Mouse (Mus musculus) neural tube, embryonic 14.5 days (tissue): ENCODE measurements around the gene Med4. TPM values are rescaled to one million over a fixed set of nuclear protein-coding genes. Genes with fewer than 3 reads are reported as not detected.
A peak's percentile ranks its signal among the peaks of the same experiment; 100 is the strongest.

Experiments used
- ATAC-seq: fragments of 200-750 bp; cut with Nextera tagmentation; 2 replicates; pipeline ENCODE4 v1.8.0; 2017; ENCODE audit warnings: low read depth, mild to moderate bottlenecking, moderate TSS enrichment, moderate library complexity
- H3K27ac ChIP-seq: fragments of 300-500 bp; sonication (generic); 2 replicates; pipeline ENCODE4 v1.5.1; 2014; ENCODE audit warnings: low read depth, mild to moderate bottlenecking, control low read depth, low read length, moderate library complexity, mixed read lengths
- H3K27me3 ChIP-seq: fragments of 300-500 bp; sonication (generic); 2 replicates; pipeline ENCODE4 v1.6.1; 2014; ENCODE audit warnings: low read length; ENCODE audit not compliant: control insufficient read depth, insufficient read depth
- H3K36me3 ChIP-seq: fragments of 300-500 bp; sonication (generic); 2 replicates; pipeline ENCODE4 v1.6.1; 2014; ENCODE audit warnings: low read length, mixed read lengths; ENCODE audit not compliant: control insufficient read depth, insufficient read depth
- H3K4me1 ChIP-seq: fragments of 300-500 bp; sonication (generic); 2 replicates; pipeline ENCODE4 v1.6.1; 2014; ENCODE audit warnings: low read length; ENCODE audit not compliant: control insufficient read depth, insufficient read depth
- H3K4me2 ChIP-seq: fragments of 300-500 bp; sonication (generic); 2 replicates; pipeline ENCODE4 v1.6.1; 2014; ENCODE audit warnings: mild to moderate bottlenecking, low read depth, low read length, control low read depth
- H3K4me3 ChIP-seq: fragments of 300-500 bp; sonication (generic); 2 replicates; pipeline ENCODE4 v1.5.1; 2014; ENCODE audit warnings: low read depth, low read length, control low read depth, mixed read lengths
- H3K9ac ChIP-seq: fragments of 300-500 bp; sonication (generic); replicated peaks from 2 replicates; pipeline ENCODE4 v1.6.1; 2014; ENCODE audit warnings: low read depth, mild to moderate bottlenecking, control low read depth, low read length, mixed read lengths
- H3K9me3 ChIP-seq: fragments of 300-500 bp; sonication (generic); 2 replicates; pipeline ENCODE4 v1.6.1; 2016; ENCODE audit warnings: low read length; ENCODE audit not compliant: control insufficient read depth
- whole genome bisulfite sequencing: fragments of 180-500 bp; shearing (Covaris S2); extraction: QIAGEN DNeasy Blood & Tissue Kit; methylation state at CpG from one replicate; pipeline ENCODE4 v1.1.7; 2014; 5-methylcytosine and 5-hydroxymethylcytosine counted together
- polyA plus RNA-seq: library from polyadenylated mRNA; unstranded; fragments of >200 nt; fragmentation: Nextera tagmentation; extraction: Ambion mirVana; gene quantifications from 2 replicates; pipeline ENCODE4 v1.2.1, GENCODE M21; 2014

Gene Med4
- polyA plus RNA-seq, 1 experiment from 2014 or later, result 79.1 TPM

DNA sequence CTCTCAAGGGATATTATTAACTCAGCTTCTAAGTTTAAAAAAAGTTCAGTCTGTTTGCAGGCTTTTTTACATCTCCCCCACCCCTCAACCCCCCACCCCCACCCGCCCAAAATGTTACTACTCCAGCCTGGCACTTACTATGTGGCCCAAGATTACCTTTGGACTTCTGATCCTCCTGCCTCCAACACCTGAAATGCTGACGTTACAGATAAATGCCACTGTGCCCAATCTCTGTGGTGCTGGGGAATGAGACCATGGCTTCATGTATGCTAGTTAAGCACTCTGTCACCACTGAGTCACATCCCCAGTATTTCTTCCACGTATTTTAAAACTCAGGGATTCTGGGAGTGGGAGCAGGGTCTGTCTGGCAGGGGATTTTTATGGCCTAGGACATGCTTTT lies 40.5 kb downstream of the Med4 start:
- Histone ChIP-seq H3K9ac (no peak overlapping the region), H3K27ac (no peak overlapping the region), H3K27me3 (no peaks in the 10 kb centered on the region), H3K4me2 (no peak overlapping the region), H3K4me1 (peaks cover 6% of the 10 kb centered on the region), H3K9me3 (no peaks in the 10 kb centered on the region), H3K36me3 (no peaks in the 10 kb centered on the region), H3K4me3 (no peak overlapping the region)
- WGBS, result 56% methylated on average over 3 of the region's 3 CpGs
- ATAC-seq, result no peak

DNA sequence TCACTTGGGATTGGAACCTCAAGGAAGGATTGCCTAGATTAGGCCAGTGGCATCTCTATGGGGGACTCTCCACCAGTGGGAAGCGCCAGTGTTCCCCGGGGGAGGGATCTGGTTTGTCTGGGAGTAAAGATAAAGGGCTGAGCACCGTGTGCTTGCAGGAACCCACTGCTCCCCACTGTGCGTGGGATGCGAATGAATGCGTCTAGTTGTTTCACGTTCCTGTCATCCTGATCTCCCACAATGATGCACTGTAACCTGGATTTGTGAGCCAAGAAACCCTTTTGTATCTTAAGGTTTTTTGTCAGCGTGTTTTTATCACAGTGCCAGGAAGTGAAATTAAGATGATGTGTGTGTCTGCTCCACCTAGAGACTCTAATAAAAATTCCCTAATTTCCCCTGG lies 40.9 kb downstream of the Med4 start:
- H3K4me2 ChIP-seq, result no peak overlapping the region
- no peak overlapping the region for H3K4me3 ChIP-seq
- no peaks in the 10 kb centered on the region for H3K27me3 ChIP-seq
- H3K36me3 ChIP-seq, result no peaks in the 10 kb centered on the region
- peaks cover 6% of the 10 kb centered on the region for H3K4me1 ChIP-seq
- no peaks in the 10 kb centered on the region for H3K9me3 ChIP-seq
- ATAC-seq, result no peak
- no peak overlapping the region for H3K9ac ChIP-seq
- no peak overlapping the region for H3K27ac ChIP-seq
- 42% methylated on average over 8 of the region's 8 CpGs for WGBS

DNA sequence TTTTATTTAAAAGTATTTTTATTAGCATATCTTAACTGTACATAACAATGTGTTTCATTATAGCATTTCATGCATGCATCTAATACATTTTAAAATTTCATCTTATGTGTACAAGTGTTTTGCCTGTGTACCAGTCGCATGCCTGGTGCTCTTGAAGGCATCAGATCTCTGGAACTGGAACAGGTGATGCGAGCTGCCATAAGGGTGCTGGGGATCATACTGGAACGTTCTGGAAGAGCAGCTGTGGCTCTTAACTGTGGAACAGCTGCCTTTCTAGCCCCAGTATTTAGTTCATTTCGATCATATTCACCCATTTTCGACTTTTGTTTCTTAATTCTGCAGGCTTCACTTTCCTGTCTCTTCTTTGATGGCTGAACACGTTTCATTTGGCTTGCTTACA lies 41.3 kb downstream of the Med4 start:
- no peak for ATAC-seq
- H3K36me3 ChIP-seq, result no peaks in the 10 kb centered on the region
- peaks cover 6% of the 10 kb centered on the region for H3K4me1 ChIP-seq
- H3K4me2 ChIP-seq, result no peak overlapping the region
- no peak overlapping the region for H3K27ac ChIP-seq
- no peaks in the 10 kb centered on the region for H3K9me3 ChIP-seq
- H3K27me3 ChIP-seq, result no peaks in the 10 kb centered on the region
- no peak overlapping the region for H3K4me3 ChIP-seq
- no peak overlapping the region for H3K9ac ChIP-seq
- 83% methylated on average over 6 of the region's 6 CpGs for WGBS

DNA sequence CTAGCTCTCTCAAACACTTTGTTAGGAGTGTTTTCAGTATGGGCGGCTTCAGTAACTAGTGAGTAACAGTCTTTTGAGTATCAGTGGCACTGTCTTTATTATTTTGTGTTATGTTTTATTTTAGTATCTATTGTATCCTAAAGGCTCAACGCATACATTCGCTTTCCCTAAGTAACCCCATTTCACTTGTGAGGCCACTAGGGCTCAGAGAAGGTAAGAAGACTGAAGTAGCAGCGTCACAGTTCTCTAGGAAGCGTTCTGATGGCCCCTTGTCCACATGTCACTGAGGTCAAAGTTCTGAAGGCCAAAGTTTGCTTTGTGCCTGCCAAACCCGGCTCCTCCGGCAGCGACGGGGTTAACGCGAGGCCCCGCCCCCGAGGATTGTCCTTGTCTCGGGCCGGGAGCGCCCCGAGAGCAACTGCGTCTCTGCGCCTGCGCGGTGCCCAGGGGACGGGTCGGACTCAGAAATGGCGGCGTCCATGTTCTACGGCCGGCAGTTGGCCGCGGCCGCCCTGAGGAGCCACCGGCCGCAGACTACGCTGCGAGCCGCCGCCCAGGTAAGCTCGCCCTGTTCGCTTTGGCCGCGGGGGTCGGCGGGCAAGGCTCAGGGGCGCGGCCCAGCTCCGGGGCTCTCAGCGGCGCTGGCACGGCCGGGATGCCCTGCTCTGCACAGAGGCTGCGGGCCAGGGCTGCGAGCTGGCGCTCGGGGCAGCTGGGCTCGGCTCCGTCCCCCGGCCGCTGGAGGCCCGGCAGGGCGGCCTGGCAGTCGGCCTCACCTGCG lies 42.7 kb downstream of the Med4 start:
- peaks cover 6% of the 10 kb centered on the region for H3K4me1 ChIP-seq
- H3K9ac ChIP-seq, result peak overlapping the region; percentile 92
- no peaks in the 10 kb centered on the region for H3K9me3 ChIP-seq
- H3K4me3 ChIP-seq, result peak overlapping the region; percentile 85
- peak overlapping the region; percentile 60 for H3K27ac ChIP-seq
- H3K27me3 ChIP-seq, result no peaks in the 10 kb centered on the region
- WGBS, result 4% methylated on average over 61 of the region's 61 CpGs
- H3K36me3 ChIP-seq, result no peaks in the 10 kb centered on the region
- peak overlapping the region; percentile 77 for H3K4me2 ChIP-seq
- peak; percentile 96 for ATAC-seq

DNA sequence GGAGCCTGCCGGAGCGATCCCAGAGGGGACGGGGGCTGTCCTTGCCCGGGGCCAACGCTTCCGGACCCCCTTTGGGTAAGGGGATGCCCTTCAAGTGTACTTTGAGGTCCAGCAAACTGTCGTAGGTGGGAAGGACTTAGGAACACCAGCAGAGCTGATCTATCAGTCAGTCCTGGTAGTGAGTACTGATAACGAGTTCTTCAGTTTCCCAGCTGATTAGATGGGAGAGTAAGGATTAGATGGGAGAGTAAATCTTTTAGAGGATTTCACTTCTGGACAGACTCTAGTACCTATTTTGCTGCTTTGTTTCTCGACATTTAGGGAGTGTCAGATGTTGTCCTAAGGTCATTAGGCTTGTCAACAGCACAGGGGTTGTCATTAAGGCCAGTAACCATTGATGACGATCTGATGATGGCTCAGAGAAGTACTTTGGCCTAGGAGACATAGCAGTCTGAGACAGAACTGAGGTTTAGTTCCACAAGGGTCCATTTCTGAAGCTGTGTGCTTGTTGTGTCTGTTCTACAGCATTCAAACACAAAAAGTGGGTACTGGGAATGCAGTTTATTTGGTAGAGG lies 43.4 kb downstream of the Med4 start:
- no peaks in the 10 kb centered on the region for H3K27me3 ChIP-seq
- under 1% methylated on average over 10 of the region's 10 CpGs for WGBS
- no peaks in the 10 kb centered on the region for H3K9me3 ChIP-seq
- no peak; the same call in none of the 2 replicates for ATAC-seq
- peak overlapping the region; percentile 85 for H3K4me3 ChIP-seq
- no peaks in the 10 kb centered on the region for H3K36me3 ChIP-seq
- peak overlapping the region; percentile 92 for H3K9ac ChIP-seq
- peak overlapping the region; percentile 77 for H3K4me2 ChIP-seq
- peak overlapping the region; percentile 60 for H3K27ac ChIP-seq
- H3K4me1 ChIP-seq, result peaks cover 6% of the 10 kb centered on the region

Other genes with a start within 250 kb of the Med4 start
- gene Rb1, start 184.2 kb upstream of the Med4 start, polyA plus RNA-seq, result 33.8 and 38.5 TPM in 2 replicates
- 720 and 814 TPM in 2 replicates for gene Itm2b, start 124.7 kb upstream of the Med4 start, polyA plus RNA-seq
- 139 and 150 TPM in 2 replicates for gene Sucla2, start 15.3 kb downstream of the Med4 start, polyA plus RNA-seq
- gene Nudt15, start 38.2 kb downstream of the Med4 start, polyA plus RNA-seq, result 10.5 and 14.6 TPM in 2 replicates
- gene Gm21750, start 151.2 kb downstream of the Med4 start, polyA plus RNA-seq, result not detected in 2 replicates